Mouse (Mus musculus): Measurements from ENCODE around the gene Ces1f. TPM values are rescaled to one million over a fixed set of nuclear protein-coding genes. Genes with fewer than 3 reads are reported as not detected.
A peak's percentile ranks its signal among the peaks of the same experiment; 100 is the strongest.

Gene Ces1f
- not detected in 2 replicates for polyA plus RNA-seq (2012; ENCODE audit: insufficient read depth, insufficient read length, low replicate concordance, missing spikeins)

GRCm38 (mm10) chr8:93279556-93279955 is at the start of gene Ces1f:
TSS of gene Ces1f (minus strand) at chr8:93279747.
- Histone ChIP-seq H3K27ac (ENCODE audit: insufficient read depth, low read depth, low read length) (no peak within 1 kb of the TSS), H3K4me3 (ENCODE audit: insufficient read depth, low read depth, low read length) (no peak within 1 kb of the TSS), H3K4me1 (ENCODE audit: control insufficient read depth, insufficient read depth, low read length) (peaks cover 4% of the 10 kb centered on the region; the same call in 1 of the 2 replicates)
- WGBS, result 95% methylated on average over 1 of the region's 1 CpGs
- no peak for TF ChIP-seq POLR2A (IDR thresholded peaks at IDR 0.05; ENCODE audit: insufficient read depth, low read depth, low read length)
- TF ChIP-seq CTCF (IDR thresholded peaks at IDR 0.05; ENCODE audit: insufficient read depth, low read depth, low read length), result no peak

GRCm38 (mm10) chr8:93325123-93325522 is 45.6 kb upstream of the Ces1f start:
- TF ChIP-seq CTCF (IDR thresholded peaks at IDR 0.05; ENCODE audit: insufficient read depth, low read depth, low read length) (no peak), POLR2A (IDR thresholded peaks at IDR 0.05; ENCODE audit: insufficient read depth, low read depth, low read length) (no peak)
- no peak overlapping the region for H3K27ac ChIP-seq (ENCODE audit: insufficient read depth, low read depth, low read length)
- no peaks in the 10 kb centered on the region for H3K4me1 ChIP-seq (ENCODE audit: control insufficient read depth, insufficient read depth, low read length)
- H3K4me3 ChIP-seq (ENCODE audit: insufficient read depth, low read depth, low read length), result no peak overlapping the region
- 87% methylated on average over 2 of the region's 2 CpGs for WGBS

- WGBS, result 83% methylated on average over 2 of the region's 2 CpGs
- no peak overlapping the region for H3K4me3 ChIP-seq (ENCODE audit: insufficient read depth, low read depth, low read length)
- TF ChIP-seq CTCF (IDR thresholded peaks at IDR 0.05; ENCODE audit: insufficient read depth, low read depth, low read length) (no peak), POLR2A (IDR thresholded peaks at IDR 0.05; ENCODE audit: insufficient read depth, low read depth, low read length) (no peak)
- H3K4me1 ChIP-seq (ENCODE audit: control insufficient read depth, insufficient read depth, low read length), result no peaks in the 10 kb centered on the region
- no peak overlapping the region for H3K27ac ChIP-seq (ENCODE audit: insufficient read depth, low read depth, low read length)
Observed at GRCm38 (mm10) chr8:93317031-93317430, 37.5 kb upstream of the Ces1f start.

- WGBS, result 81% methylated on average over 2 of the region's 2 CpGs
- no peak overlapping the region for H3K4me3 ChIP-seq (ENCODE audit: insufficient read depth, low read depth, low read length)
- TF ChIP-seq CTCF (IDR thresholded peaks at IDR 0.05; ENCODE audit: insufficient read depth, low read depth, low read length) (no peak), POLR2A (IDR thresholded peaks at IDR 0.05; ENCODE audit: insufficient read depth, low read depth, low read length) (no peak)
- H3K4me1 ChIP-seq (ENCODE audit: control insufficient read depth, insufficient read depth, low read length), result no peaks in the 10 kb centered on the region
- no peak overlapping the region for H3K27ac ChIP-seq (ENCODE audit: insufficient read depth, low read depth, low read length)
Observed at GRCm38 (mm10) chr8:93315557-93315956, 36.0 kb upstream of the Ces1f start.

GRCm38 (mm10) chr8:93283896-93284295 is 4.3 kb upstream of the Ces1f start:
- 79% methylated on average over 2 of the region's 2 CpGs for WGBS

GRCm38 (mm10) chr8:93282349-93282748 is 2.8 kb upstream of the Ces1f start:
- Histone ChIP-seq H3K4me3 (ENCODE audit: insufficient read depth, low read depth, low read length) (no peak overlapping the region), H3K27ac (ENCODE audit: insufficient read depth, low read depth, low read length) (no peak overlapping the region), H3K4me1 (ENCODE audit: control insufficient read depth, insufficient read depth, low read length) (peaks cover 4% of the 10 kb centered on the region; the same call in 1 of the 2 replicates)
- TF ChIP-seq CTCF (IDR thresholded peaks at IDR 0.05; ENCODE audit: insufficient read depth, low read depth, low read length) (no peak), POLR2A (IDR thresholded peaks at IDR 0.05; ENCODE audit: insufficient read depth, low read depth, low read length) (no peak)
- 76% methylated on average over 3 of the region's 3 CpGs for WGBS

More at GRCm38 (mm10) chr8:93283896-93284295, 4.3 kb upstream of the Ces1f start:
- Histone ChIP-seq H3K4me3 (ENCODE audit: insufficient read depth, low read depth, low read length) (no peak overlapping the region), H3K27ac (ENCODE audit: insufficient read depth, low read depth, low read length) (no peak overlapping the region), H3K4me1 (ENCODE audit: control insufficient read depth, insufficient read depth, low read length) (no peaks in the 10 kb centered on the region)
- TF ChIP-seq POLR2A (IDR thresholded peaks at IDR 0.05; ENCODE audit: insufficient read depth, low read depth, low read length), result no peak
- no peak for TF ChIP-seq CTCF (IDR thresholded peaks at IDR 0.05; ENCODE audit: insufficient read depth, low read depth, low read length)

GRCm38 (mm10) chr8:93278176-93278805 is 1.3 kb downstream of the Ces1f start:
- Histone ChIP-seq H3K4me1 (ENCODE audit: control insufficient read depth, insufficient read depth, low read length) (peaks cover 4% of the 10 kb centered on the region; the same call in 1 of the 2 replicates), H3K27ac (ENCODE audit: insufficient read depth, low read depth, low read length) (no peak overlapping the region), H3K4me3 (ENCODE audit: insufficient read depth, low read depth, low read length) (no peak overlapping the region)
- WGBS, result 68% methylated on average over 4 of the region's 4 CpGs
- TF ChIP-seq CTCF (IDR thresholded peaks at IDR 0.05; ENCODE audit: insufficient read depth, low read depth, low read length) (no peak), POLR2A (IDR thresholded peaks at IDR 0.05; ENCODE audit: insufficient read depth, low read depth, low read length) (no peak)

GRCm38 (mm10) chr8:93274609-93275008 is 4.9 kb downstream of the Ces1f start:
- H3K4me3 ChIP-seq (ENCODE audit: insufficient read depth, low read depth, low read length), result no peak overlapping the region
- TF ChIP-seq CTCF (IDR thresholded peaks at IDR 0.05; ENCODE audit: insufficient read depth, low read depth, low read length) (no peak), POLR2A (IDR thresholded peaks at IDR 0.05; ENCODE audit: insufficient read depth, low read depth, low read length) (no peak)
- peaks cover 6% of the 10 kb centered on the region; the same call in 1 of the 2 replicates for H3K4me1 ChIP-seq (ENCODE audit: control insufficient read depth, insufficient read depth, low read length)
- 82% methylated on average over 4 of the region's 4 CpGs for WGBS
- H3K27ac ChIP-seq (ENCODE audit: insufficient read depth, low read depth, low read length), result no peak overlapping the region

GRCm38 (mm10) chr8:93273321-93273720 is 6.2 kb downstream of the Ces1f start:
- no peak for TF ChIP-seq CTCF (IDR thresholded peaks at IDR 0.05; ENCODE audit: insufficient read depth, low read depth, low read length)
- TF ChIP-seq POLR2A (IDR thresholded peaks at IDR 0.05; ENCODE audit: insufficient read depth, low read depth, low read length), result no peak
- Histone ChIP-seq H3K4me1 (ENCODE audit: control insufficient read depth, insufficient read depth, low read length) (peaks cover 6% of the 10 kb centered on the region; the same call in 1 of the 2 replicates), H3K27ac (ENCODE audit: insufficient read depth, low read depth, low read length) (peak overlapping the region; percentile 88), H3K4me3 (ENCODE audit: insufficient read depth, low read depth, low read length) (no peak overlapping the region)
- 32% methylated on average over 3 of the region's 3 CpGs for WGBS

Data from olfactory bulb, adult 2 months (tissue).